Mouse (Mus musculus): Measurements from ENCODE around the gene Pum2. TPM values are rescaled to one million over a fixed set of nuclear protein-coding genes. Genes with fewer than 3 reads are reported as not detected.

The Pum2 gene
- polyA plus RNA-seq, 1 experiment: 59.1 TPM

- Histone ChIP-seq H3K4me1 (ENCODE audit: control insufficient read depth, insufficient read depth, low read length) (no peaks in the 10 kb centered on the region), H3K4me3 (replicated peaks; ENCODE audit: extremely low read depth, low read depth, low read length) (no peak overlapping the region)
- no peak for TF ChIP-seq POLR2A (IDR thresholded peaks at IDR 0.05; ENCODE audit: borderline replicate concordance, extremely low read depth, low read depth, low read length)
- no peak for TF ChIP-seq CTCF (IDR thresholded peaks at IDR 0.05; ENCODE audit: insufficient read depth, low read length)
- DNase-seq: no peak
- 71% methylated on average over 4 of the region's 4 CpGs for WGBS
These were observed 6.3 kb upstream of the Pum2 start for GRCm38 (mm10) chr12:8667473-8668255.

- no peak for DNase-seq
- H3K4me3 ChIP-seq (replicated peaks; ENCODE audit: extremely low read depth, low read depth, low read length): no peak overlapping the region
- 60% methylated on average over 4 of the region's 4 CpGs for WGBS
- TF ChIP-seq CTCF (IDR thresholded peaks at IDR 0.05; ENCODE audit: insufficient read depth, low read length) (no peak), POLR2A (IDR thresholded peaks at IDR 0.05; ENCODE audit: borderline replicate concordance, extremely low read depth, low read depth, low read length) (no peak)
- H3K4me1 ChIP-seq (ENCODE audit: control insufficient read depth, insufficient read depth, low read length): no peaks in the 10 kb centered on the region
These were observed 4.5 kb upstream of the Pum2 start for GRCm38 (mm10) chr12:8669421-8669820.

- no peak overlapping the region for H3K4me3 ChIP-seq (replicated peaks; ENCODE audit: extremely low read depth, low read depth, low read length)
- H3K4me1 ChIP-seq (ENCODE audit: control insufficient read depth, insufficient read depth, low read length): no peaks in the 10 kb centered on the region
- no peak for DNase-seq
- 85% methylated on average over 3 of the region's 3 CpGs for WGBS
- no peak for TF ChIP-seq POLR2A (IDR thresholded peaks at IDR 0.05; ENCODE audit: borderline replicate concordance, extremely low read depth, low read depth, low read length)
- TF ChIP-seq CTCF (IDR thresholded peaks at IDR 0.05; ENCODE audit: insufficient read depth, low read length): no peak
These were observed 4.1 kb upstream of the Pum2 start for GRCm38 (mm10) chr12:8669846-8670245.

GRCm38 (mm10) chr12:8673121-8673973 lies 587 bp upstream of the Pum2 start:
- 36% methylated on average over 17 of the region's 17 CpGs for WGBS

GRCm38 (mm10) chr12:8674377-8674864 lies 487 bp downstream of the Pum2 start:
- peak; percentile 74 for DNase-seq
- Histone ChIP-seq H3K4me1 (ENCODE audit: control insufficient read depth, insufficient read depth, low read length) (peaks cover 11% of the 10 kb centered on the region), H3K4me3 (replicated peaks; ENCODE audit: extremely low read depth, low read depth, low read length) (peak overlapping the region; percentile 85)
- under 1% methylated on average over 42 of the region's 62 CpGs for WGBS
- TF ChIP-seq CTCF (IDR thresholded peaks at IDR 0.05; ENCODE audit: insufficient read depth, low read length) (no peak), POLR2A (IDR thresholded peaks at IDR 0.05; ENCODE audit: borderline replicate concordance, extremely low read depth, low read depth, low read length) (no peak)

More at GRCm38 (mm10) chr12:8673121-8673973, 587 bp upstream of the Pum2 start:
- H3K4me1 ChIP-seq (ENCODE audit: control insufficient read depth, insufficient read depth, low read length): peaks cover 11% of the 10 kb centered on the region
- H3K4me3 ChIP-seq (replicated peaks; ENCODE audit: extremely low read depth, low read depth, low read length): peak overlapping the region; percentile 76
- no peak for DNase-seq
- TF ChIP-seq POLR2A (IDR thresholded peaks at IDR 0.05; ENCODE audit: borderline replicate concordance, extremely low read depth, low read depth, low read length) (no peak), CTCF (IDR thresholded peaks at IDR 0.05; ENCODE audit: insufficient read depth, low read length) (no peak)

GRCm38 (mm10) chr12:8674891-8675341 lies 982 bp downstream of the Pum2 start:
- no peak for DNase-seq
- Histone ChIP-seq H3K4me3 (replicated peaks; ENCODE audit: extremely low read depth, low read depth, low read length) (peak overlapping the region; percentile 85), H3K4me1 (ENCODE audit: control insufficient read depth, insufficient read depth, low read length) (peaks cover 11% of the 10 kb centered on the region)
- TF ChIP-seq POLR2A (IDR thresholded peaks at IDR 0.05; ENCODE audit: borderline replicate concordance, extremely low read depth, low read depth, low read length): no peak
- TF ChIP-seq CTCF (IDR thresholded peaks at IDR 0.05; ENCODE audit: insufficient read depth, low read length): no peak
- under 1% methylated on average over 20 of the region's 20 CpGs for WGBS

- no peak for DNase-seq
- H3K4me3 ChIP-seq (replicated peaks; ENCODE audit: extremely low read depth, low read depth, low read length): peak overlapping the region; percentile 25
- peaks cover 11% of the 10 kb centered on the region for H3K4me1 ChIP-seq (ENCODE audit: control insufficient read depth, insufficient read depth, low read length)
- WGBS: 2% methylated on average over 7 of the region's 7 CpGs
- TF ChIP-seq POLR2A (IDR thresholded peaks at IDR 0.05; ENCODE audit: borderline replicate concordance, extremely low read depth, low read depth, low read length) (no peak), CTCF (IDR thresholded peaks at IDR 0.05; ENCODE audit: insufficient read depth, low read length) (no peak)
These were observed 1.4 kb downstream of the Pum2 start for GRCm38 (mm10) chr12:8675361-8675760.

GRCm38 (mm10) chr12:8676341-8676740 lies 2.4 kb downstream of the Pum2 start:
- 35% methylated on average over 6 of the region's 6 CpGs for WGBS
- TF ChIP-seq POLR2A (IDR thresholded peaks at IDR 0.05; ENCODE audit: borderline replicate concordance, extremely low read depth, low read depth, low read length) (no peak), CTCF (IDR thresholded peaks at IDR 0.05; ENCODE audit: insufficient read depth, low read length) (no peak)
- Histone ChIP-seq H3K4me1 (ENCODE audit: control insufficient read depth, insufficient read depth, low read length) (peaks cover 11% of the 10 kb centered on the region), H3K4me3 (replicated peaks; ENCODE audit: extremely low read depth, low read depth, low read length) (no peak overlapping the region)
- DNase-seq: no peak

- TF ChIP-seq CTCF (IDR thresholded peaks at IDR 0.05; ENCODE audit: insufficient read depth, low read length) (no peak), POLR2A (IDR thresholded peaks at IDR 0.05; ENCODE audit: borderline replicate concordance, extremely low read depth, low read depth, low read length) (no peak)
- Histone ChIP-seq H3K4me3 (replicated peaks; ENCODE audit: extremely low read depth, low read depth, low read length) (no peak overlapping the region), H3K4me1 (ENCODE audit: control insufficient read depth, insufficient read depth, low read length) (peaks cover 14% of the 10 kb centered on the region)
- DNase-seq: no peak
These were observed 4.0 kb downstream of the Pum2 start for GRCm38 (mm10) chr12:8677926-8678325.

Measured in lung, adult 2 months (tissue).